Mouse (Mus musculus) neural tube, embryonic 14.5 days (tissue): ENCODE data around the gene Gm4302. TPM values are rescaled to one million over a fixed set of nuclear protein-coding genes. Genes with fewer than 3 reads are reported as not detected.

Experiments used
- polyA plus RNA-seq: library from polyadenylated mRNA; unstranded; fragments of >200 nt; fragmentation: Nextera tagmentation; extraction: Ambion mirVana; gene quantifications from 2 replicates; pipeline ENCODE4 v1.2.1, GENCODE M21; 2014

Gm4302 gene
- polyA plus RNA-seq, 1 experiment from 2014 or later: not detected

Other genes starting within 250 kb of the Gm4302 start
- gene Gm4301, start 5.2 kb upstream of the Gm4302 start, polyA plus RNA-seq: not detected in 2 replicates
- gene Gm4303, start 5.1 kb downstream of the Gm4302 start, polyA plus RNA-seq: not detected in 2 replicates
- not detected in 2 replicates for gene Gm4305, start 10.3 kb downstream of the Gm4302 start, polyA plus RNA-seq
- not detected in 2 replicates for gene Gm4307, start 20.5 kb downstream of the Gm4302 start, polyA plus RNA-seq
- gene Gm4312, start 41.7 kb downstream of the Gm4302 start, polyA plus RNA-seq: not detected in 2 replicates
- gene Tmtc3, start 146.5 kb downstream of the Gm4302 start, polyA plus RNA-seq: 11.6 and 11.8 TPM in 2 replicates
- 7.6 and 9.1 TPM in 2 replicates for gene Cep290, start 146.7 kb downstream of the Gm4302 start, polyA plus RNA-seq
- 16.1 and 19.3 TPM in 2 replicates for gene 4930430F08Rik, start 249.6 kb downstream of the Gm4302 start, polyA plus RNA-seq
- 0.25 TPM in 1 of 2 replicates, not detected in the other for gene 1700017N19Rik, start 249.6 kb downstream of the Gm4302 start, polyA plus RNA-seq